Mouse (Mus musculus) CD4-positive, CD25-positive, alpha-beta regulatory T cell (primary cell): ENCODE data around the gene Ermn. TPM values are rescaled to one million over a fixed set of nuclear protein-coding genes. Genes with fewer than 3 reads are reported as not detected.

Experiments used
- polyA plus RNA-seq: library from polyadenylated mRNA; unstranded; fragments of 100-300 nt; shearing (Covaris generic); gene quantifications from one replicate; pipeline ENCODE4 v1.2.1, GENCODE M21; 2017

Gene Ermn
- 0.05 TPM for polyA plus RNA-seq

GRCm38 (mm10) chr2:58052821-58053581, at the start of gene Ermn:
Gene Ermn, minus strand, starts transcription at chr2:58052864.

GRCm38 (mm10) chr2:57997752-57998430, 54.8 kb downstream of the Ermn start, which contains the start of gene Galnt5:
Gene Galnt5, plus strand, starts transcription at chr2:57997884.

Other genes starting within 250 kb of the Ermn start
- not detected for gene Galnt5, start 55.0 kb downstream of the Ermn start, polyA plus RNA-seq
- 638 TPM for gene Cytip, start 142.7 kb upstream of the Ermn start, polyA plus RNA-seq